Mouse (Mus musculus): ENCODE data around the gene Usb1. TPM values are rescaled to one million over a fixed set of nuclear protein-coding genes. Genes with fewer than 3 reads are reported as not detected.

Gene Usb1
- total RNA-seq, 2 experiments from 2014 or later = 28.0 to 31.9 TPM

Other genes with a start within 250 kb of the Usb1 start
- 0.73 and 0.99 TPM in 2 replicates for gene Kifc3, start 129.5 kb upstream of the Usb1 start, total RNA-seq (2015)
- 0.68 and 1.4 TPM in 2 replicates for gene Kifc3, start 129.5 kb upstream of the Usb1 start, total RNA-seq (2017)
- 6.3 and 9.3 TPM in 2 replicates for gene Cngb1, start 25.7 kb upstream of the Usb1 start, total RNA-seq (2015)
- gene Cngb1, start 25.7 kb upstream of the Usb1 start, total RNA-seq (2017) = 2.8 and 3.0 TPM in 2 replicates
- not detected in 2 replicates for gene Tepp, start 21.7 kb upstream of the Usb1 start, total RNA-seq (2015)
- 0.68 TPM in 1 of 2 replicates, not detected in the other for gene Tepp, start 21.7 kb upstream of the Usb1 start, total RNA-seq (2017)
- 5.5 and 6.1 TPM in 2 replicates for gene Zfp319, start 334 bp upstream of the Usb1 start, total RNA-seq (2015)
- 2.1 and 2.6 TPM in 2 replicates for gene Zfp319, start 334 bp upstream of the Usb1 start, total RNA-seq (2017)
- 0.17 and 0.42 TPM in 2 replicates for gene Mmp15, start 20.0 kb downstream of the Usb1 start, total RNA-seq (2015)
- gene Mmp15, start 20.0 kb downstream of the Usb1 start, total RNA-seq (2017) = 0.03 and 0.04 TPM in 2 replicates
- 96.0 and 101 TPM in 2 replicates for gene Cfap20, start 102.6 kb downstream of the Usb1 start, total RNA-seq (2015)
- gene Cfap20, start 102.6 kb downstream of the Usb1 start, total RNA-seq (2017) = 52.0 and 63.2 TPM in 2 replicates
- gene Csnk2a2, start 157.8 kb downstream of the Usb1 start, total RNA-seq (2015) = 113 TPM in 2 replicates
- gene Csnk2a2, start 157.8 kb downstream of the Usb1 start, total RNA-seq (2017) = 30.0 and 33.1 TPM in 2 replicates
- not detected in 2 replicates for gene Ccdc113, start 201.8 kb downstream of the Usb1 start, total RNA-seq (2015)
- not detected in 2 replicates for gene Ccdc113, start 201.8 kb downstream of the Usb1 start, total RNA-seq (2017)
- gene Prss54, start 244.1 kb downstream of the Usb1 start, total RNA-seq (2015) = not detected in 2 replicates
- gene Prss54, start 244.1 kb downstream of the Usb1 start, total RNA-seq (2017) = not detected in 2 replicates

All from megakaryocyte progenitor cell, adult 5-6 weeks (primary cell).